Mouse (Mus musculus): ENCODE measurements around the gene Gsg1.

Gene Gsg1

GRCm38 (mm10) chr6:135205802-135206201 lies 48.3 kb downstream of the Gsg1 start:
- no peak for DNase-seq (ENCODE audit: low spot score in 2 of 2)

GRCm38 (mm10) chr6:135204869-135205268 lies 49.3 kb downstream of the Gsg1 start:
- no peak for DNase-seq (ENCODE audit: low spot score in 2 of 2)

- DNase-seq (ENCODE audit: low spot score in 2 of 2), result no peak
These were observed 50.4 kb downstream of the Gsg1 start for GRCm38 (mm10) chr6:135203737-135204136.

- no peak for DNase-seq (ENCODE audit: low spot score in 2 of 2)
These were observed 51.5 kb downstream of the Gsg1 start for GRCm38 (mm10) chr6:135202668-135203067.

- DNase-seq (ENCODE audit: low spot score in 2 of 2), result no peak
These were observed 53.8 kb downstream of the Gsg1 start for GRCm38 (mm10) chr6:135200122-135200957.

- DNase-seq (ENCODE audit: low spot score in 2 of 2), result no peak
These were observed 55.4 kb downstream of the Gsg1 start for GRCm38 (mm10) chr6:135198726-135199125.

GRCm38 (mm10) chr6:135197921-135198532 lies 56.1 kb downstream of the Gsg1 start, which contains the start of the genes Fam234b and Hebp1:
Gene Fam234b, plus strand, starts transcription at chr6:135197977.
Gene Hebp1, minus strand, starts transcription at chr6:135198022.
- peak; percentile 75 to 78 for DNase-seq (ENCODE audit: low spot score in 2 of 2)

- DNase-seq (ENCODE audit: low spot score in 2 of 2), result no peak
These were observed 56.7 kb downstream of the Gsg1 start for GRCm38 (mm10) chr6:135197446-135197845.

GRCm38 (mm10) chr6:135196707-135197106 lies 57.4 kb downstream of the Gsg1 start:
- DNase-seq (ENCODE audit: low spot score in 2 of 2), result no peak

- no peak for DNase-seq (ENCODE audit: low spot score in 2 of 2)
These were observed 59.2 kb downstream of the Gsg1 start for GRCm38 (mm10) chr6:135194907-135195306.

- no peak for DNase-seq (ENCODE audit: low spot score in 2 of 2)
These were observed 60.4 kb downstream of the Gsg1 start for GRCm38 (mm10) chr6:135193733-135194132.

- DNase-seq (ENCODE audit: low spot score in 2 of 2), result no peak
These were observed 61.2 kb downstream of the Gsg1 start for GRCm38 (mm10) chr6:135192993-135193392.

- DNase-seq (ENCODE audit: low spot score in 2 of 2), result no peak
These were observed 62.2 kb downstream of the Gsg1 start for GRCm38 (mm10) chr6:135191906-135192305.

GRCm38 (mm10) chr6:135190122-135190521 lies 64.0 kb downstream of the Gsg1 start:
- no peak for DNase-seq (ENCODE audit: low spot score in 2 of 2)

GRCm38 (mm10) chr6:135188629-135189028 lies 65.5 kb downstream of the Gsg1 start:
- no peak for DNase-seq (ENCODE audit: low spot score in 2 of 2)

All from frontal cortex, postnatal 25 days (tissue).